Mouse (Mus musculus) stomach, embryonic 16.5 days (tissue): Measurements from ENCODE around the gene Zbtb32. TPM values are rescaled to one million over a fixed set of nuclear protein-coding genes. Genes with fewer than 3 reads are reported as not detected.
A peak's percentile ranks its signal among the peaks of the same experiment; 100 is the strongest.

Experiments used
- ATAC-seq: fragments of 200-750 bp; cut with Nextera tagmentation; 2 replicates; pipeline ENCODE4 v1.8.0; 2017; ENCODE audit warnings: moderate number of reproducible peaks, moderate TSS enrichment; ENCODE audit not compliant: insufficient read depth, low FRiP score
- H3K27ac ChIP-seq: fragments of 300-500 bp; sonication (generic); 2 replicates; pipeline ENCODE4 v1.5.1; 2014; ENCODE audit warnings: low read length
- H3K27me3 ChIP-seq: fragments of 300-500 bp; sonication (generic); 2 replicates; pipeline ENCODE4 v1.6.1; 2014; ENCODE audit warnings: low read length, control low read depth, mixed read lengths; ENCODE audit not compliant: control insufficient read depth, insufficient read depth
- H3K36me3 ChIP-seq: fragments of 300-500 bp; sonication (generic); 2 replicates; pipeline ENCODE4 v1.6.1; 2014; ENCODE audit warnings: low read length; ENCODE audit not compliant: control insufficient read depth, insufficient read depth
- H3K4me1 ChIP-seq: fragments of 300-500 bp; sonication (generic); 2 replicates; pipeline ENCODE4 v1.6.1; 2014; ENCODE audit warnings: low read length, control low read depth, mixed read lengths; ENCODE audit not compliant: control insufficient read depth, insufficient read depth
- H3K4me2 ChIP-seq: fragments of 300-500 bp; sonication (generic); 2 replicates; pipeline ENCODE4 v1.6.1; 2014; ENCODE audit warnings: low read depth, low read length, mixed read lengths
- H3K4me3 ChIP-seq: fragments of 300-500 bp; sonication (generic); replicated peaks from 2 replicates; pipeline ENCODE4 v1.5.1; 2014; ENCODE audit warnings: mild to moderate bottlenecking, low read length
- H3K9ac ChIP-seq: fragments of 300-500 bp; sonication (generic); 2 replicates; pipeline ENCODE4 v1.6.1; 2014; ENCODE audit warnings: low read length
- H3K9me3 ChIP-seq: fragments of 300-500 bp; sonication (generic); replicated peaks from 2 replicates; pipeline ENCODE4 v1.6.1; 2016; ENCODE audit warnings: low read length, control low read depth; ENCODE audit not compliant: control insufficient read depth
- WGBS: fragments of 180-500 bp; shearing (Covaris S2); extraction: QIAGEN DNeasy Blood & Tissue Kit; methylation state at CpG from one replicate; pipeline ENCODE4 v1.1.7; 2014; 5-methylcytosine and 5-hydroxymethylcytosine counted together
- polyA plus RNA-seq: library from polyadenylated mRNA; unstranded; fragments of >200 nt; fragmentation: Nextera tagmentation; extraction: Ambion mirVana; gene quantifications from 2 replicates; pipeline ENCODE4 v1.2.1, GENCODE M21; 2015

Gene Zbtb32
- polyA plus RNA-seq, 1 experiment from 2014 or later = 1.4 TPM

- ATAC-seq = no peak
- H3K4me2 ChIP-seq = no peak overlapping the region
- H3K36me3 ChIP-seq = peaks cover 53% of the 10 kb centered on the region
- no peak overlapping the region for H3K9ac ChIP-seq
- no peaks in the 10 kb centered on the region for H3K9me3 ChIP-seq
- H3K4me3 ChIP-seq = no peak overlapping the region
- H3K27me3 ChIP-seq = no peaks in the 10 kb centered on the region
- peaks cover 11% of the 10 kb centered on the region for H3K4me1 ChIP-seq
- no peak overlapping the region for H3K27ac ChIP-seq
- WGBS = 89% methylated on average over 10 of the region's 10 CpGs
These were observed 14.4 kb downstream of the Zbtb32 start for GRCm38 (mm10) chr7:30584339-30584738.

- H3K4me2 ChIP-seq = no peak overlapping the region
- no peaks in the 10 kb centered on the region for H3K9me3 ChIP-seq
- 95% methylated on average over 16 of the region's 16 CpGs for WGBS
These were observed 17.2 kb downstream of the Zbtb32 start for GRCm38 (mm10) chr7:30581547-30581946.

DNA sequence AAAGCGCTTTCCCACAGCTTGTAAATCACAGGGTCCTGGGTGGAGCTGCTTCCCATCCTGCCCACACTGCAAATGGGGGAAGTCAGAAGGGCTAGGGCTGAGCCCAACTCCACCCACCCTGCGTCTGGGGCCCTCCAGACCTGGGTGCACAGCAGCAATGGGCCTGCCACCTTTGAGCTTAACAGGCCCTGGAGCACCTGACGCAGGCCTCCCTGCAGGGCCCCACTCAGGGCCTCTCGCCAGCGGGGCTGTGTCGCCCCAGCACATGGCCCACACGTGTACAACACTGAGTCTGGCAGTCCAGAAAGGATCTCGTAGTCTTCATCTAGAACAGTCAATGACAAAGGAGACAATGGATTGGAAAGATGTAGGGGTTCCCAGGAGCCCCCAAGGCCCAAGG lies 18.8 kb downstream of the Zbtb32 start:
- peaks cover 75% of the 10 kb centered on the region for H3K36me3 ChIP-seq
- H3K27me3 ChIP-seq = no peaks in the 10 kb centered on the region
- WGBS = 89% methylated on average over 8 of the region's 8 CpGs
- no peak overlapping the region for H3K4me3 ChIP-seq
- peak; percentile 34; the same call in 1 of the 2 replicates for ATAC-seq
- H3K9ac ChIP-seq = no peak overlapping the region
- H3K4me2 ChIP-seq = no peak overlapping the region
- no peaks in the 10 kb centered on the region for H3K9me3 ChIP-seq
- H3K4me1 ChIP-seq = no peaks in the 10 kb centered on the region
- no peak overlapping the region for H3K27ac ChIP-seq

More at GRCm38 (mm10) chr7:30581547-30581946, 17.2 kb downstream of the Zbtb32 start:
- Histone ChIP-seq H3K27ac (no peak overlapping the region), H3K27me3 (no peaks in the 10 kb centered on the region), H3K9ac (no peak overlapping the region), H3K4me1 (no peaks in the 10 kb centered on the region), H3K4me3 (no peak overlapping the region), H3K36me3 (peaks cover 74% of the 10 kb centered on the region)
- ATAC-seq = no peak

DNA sequence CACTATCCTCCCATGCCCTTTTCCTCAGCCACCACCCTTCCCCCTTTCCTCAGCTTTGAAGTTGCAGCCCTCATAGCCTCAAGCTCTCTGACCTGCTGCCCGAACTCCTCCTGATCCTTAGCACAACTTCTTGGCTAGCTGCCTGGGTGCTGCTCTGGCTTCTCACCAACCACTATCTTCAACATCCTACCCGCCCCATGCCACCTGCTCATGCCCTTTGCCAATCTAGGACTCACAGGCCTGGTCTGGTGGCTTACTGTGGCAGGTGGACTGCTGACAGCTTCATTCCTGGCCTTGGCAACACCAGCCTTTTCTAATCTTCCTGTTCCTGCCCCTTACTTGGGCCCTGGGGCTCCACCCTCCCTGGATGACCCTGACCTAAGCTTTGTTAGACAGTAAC lies 25.7 kb downstream of the Zbtb32 start:
- no peaks in the 10 kb centered on the region for H3K9me3 ChIP-seq
- no peak overlapping the region for H3K27ac ChIP-seq
- WGBS = 67% methylated on average over 2 of the region's 2 CpGs
- H3K9ac ChIP-seq = no peak overlapping the region
- no peak for ATAC-seq
- no peak overlapping the region for H3K4me2 ChIP-seq
- no peaks in the 10 kb centered on the region for H3K4me1 ChIP-seq
- peaks cover 61% of the 10 kb centered on the region for H3K36me3 ChIP-seq
- no peaks in the 10 kb centered on the region for H3K27me3 ChIP-seq
- no peak overlapping the region for H3K4me3 ChIP-seq

DNA sequence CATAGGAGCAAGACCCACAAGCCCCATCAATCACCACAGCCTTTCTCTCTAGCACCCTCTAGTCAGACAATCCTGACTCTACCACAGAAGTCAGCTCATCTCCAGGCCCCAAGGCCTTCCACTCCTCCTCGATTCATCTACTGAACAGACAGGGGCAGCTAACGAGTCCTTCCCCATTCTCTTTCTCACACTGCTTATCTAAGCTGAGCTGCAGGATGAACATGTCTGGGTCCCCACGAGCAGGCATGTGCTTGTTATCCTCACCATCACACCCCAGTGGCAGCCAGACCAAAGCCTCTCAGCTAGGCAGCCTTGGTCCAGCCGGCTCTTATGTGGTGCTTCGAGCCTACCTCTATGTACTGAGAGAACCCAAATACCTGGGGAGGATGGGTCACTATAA lies 26.3 kb downstream of the Zbtb32 start:
- no peak for ATAC-seq

GRCm38 (mm10) chr7:30567555-30567954 lies 31.2 kb downstream of the Zbtb32 start:
- Histone ChIP-seq H3K36me3 (peaks cover 30% of the 10 kb centered on the region), H3K4me3 (no peak overlapping the region), H3K9ac (no peak overlapping the region), H3K9me3 (no peaks in the 10 kb centered on the region), H3K27me3 (no peaks in the 10 kb centered on the region), H3K4me1 (peaks cover 3% of the 10 kb centered on the region; the same call in 1 of the 2 replicates), H3K27ac (no peak overlapping the region), H3K4me2 (no peak overlapping the region)
- 84% methylated on average over 11 of the region's 11 CpGs for WGBS
- ATAC-seq = no peak

More for the DNA sequence above, 26.3 kb downstream of the Zbtb32 start:
- H3K4me2 ChIP-seq = no peak overlapping the region
- H3K36me3 ChIP-seq = peaks cover 56% of the 10 kb centered on the region
- WGBS = 88% methylated on average over 5 of the region's 5 CpGs
- no peaks in the 10 kb centered on the region for H3K27me3 ChIP-seq
- H3K9ac ChIP-seq = no peak overlapping the region
- no peaks in the 10 kb centered on the region for H3K4me1 ChIP-seq
- H3K27ac ChIP-seq = no peak overlapping the region
- H3K4me3 ChIP-seq = no peak overlapping the region
- H3K9me3 ChIP-seq = no peaks in the 10 kb centered on the region

DNA sequence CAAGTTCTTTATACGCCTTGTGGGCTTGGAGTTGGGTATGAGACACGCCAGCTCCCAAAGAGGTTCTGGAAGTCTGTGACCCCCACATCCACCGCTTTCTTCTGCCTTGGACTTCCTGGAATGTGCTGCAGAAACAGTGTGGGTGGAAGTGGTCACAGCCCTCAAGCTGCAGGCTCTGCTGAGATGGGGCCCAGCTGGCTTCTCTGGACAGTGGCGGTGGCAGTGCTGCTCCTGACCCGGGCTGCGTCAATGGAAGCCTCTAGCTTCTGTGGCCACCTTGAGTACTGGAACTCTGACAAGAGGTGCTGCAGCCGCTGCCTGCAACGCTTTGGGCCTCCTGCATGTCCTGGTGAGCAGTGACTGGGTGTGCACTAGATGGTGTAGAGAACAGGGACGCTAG lies 32.7 kb downstream of the Zbtb32 start:
- H3K36me3 ChIP-seq = peaks cover 30% of the 10 kb centered on the region
- no peak overlapping the region for H3K27ac ChIP-seq
- ATAC-seq = no peak
- 80% methylated on average over 9 of the region's 9 CpGs for WGBS
- H3K9me3 ChIP-seq = no peaks in the 10 kb centered on the region
- H3K9ac ChIP-seq = no peak overlapping the region
- no peaks in the 10 kb centered on the region for H3K27me3 ChIP-seq
- H3K4me3 ChIP-seq = no peak overlapping the region
- peaks cover 6% of the 10 kb centered on the region; the same call in 1 of the 2 replicates for H3K4me1 ChIP-seq
- H3K4me2 ChIP-seq = no peak overlapping the region

- Histone ChIP-seq H3K9me3 (no peaks in the 10 kb centered on the region), H3K4me3 (no peak within 1 kb of the TSS), H3K36me3 (peaks cover 27% of the 10 kb centered on the region), H3K4me2 (no peak within 1 kb of the TSS), H3K9ac (no peak within 1 kb of the TSS), H3K4me1 (peaks cover 6% of the 10 kb centered on the region; the same call in 1 of the 2 replicates), H3K27ac (no peak within 1 kb of the TSS), H3K27me3 (no peaks in the 10 kb centered on the region)
- ATAC-seq = no peak
- WGBS = 92% methylated on average over 12 of the region's 12 CpGs
These were observed 33.6 kb downstream of the Zbtb32 start, which contains the start of gene Igflr1 for GRCm38 (mm10) chr7:30564970-30565571. Gene Igflr1, plus strand, starts transcription at chr7:30565427.

- H3K9me3 ChIP-seq = no peaks in the 10 kb centered on the region
- peak overlapping the region; percentile 97 for H3K27ac ChIP-seq
- H3K4me1 ChIP-seq = peaks cover 7% of the 10 kb centered on the region
- peak overlapping the region; percentile 82 for H3K9ac ChIP-seq
- H3K4me3 ChIP-seq = peak overlapping the region; percentile 70
- no peaks in the 10 kb centered on the region for H3K27me3 ChIP-seq
- peak overlapping the region; percentile 57 for H3K4me2 ChIP-seq
- H3K36me3 ChIP-seq = peaks cover 15% of the 10 kb centered on the region; the same call in 1 of the 2 replicates
- WGBS = 14% methylated on average over 6 of the region's 6 CpGs
- ATAC-seq = no peak
These were observed 34.8 kb downstream of the Zbtb32 start for GRCm38 (mm10) chr7:30563906-30564280.
